Mouse (Mus musculus): ENCODE data around the gene Bahcc1. TPM values are rescaled to one million over a fixed set of nuclear protein-coding genes. Genes with fewer than 3 reads are reported as not detected.
A peak's percentile ranks its signal among the peaks of the same experiment; 100 is the strongest.

The Bahcc1 gene
- 10 to 100 TPM; 20.6 to 21.3 TPM for total RNA-seq (2021)
- long read RNA-seq, experiment 1, full-length matches to known transcripts, result 1 of 13 reads
- long read RNA-seq, experiment 1, partial matches to known transcripts, result 5 of 13 reads
- long read RNA-seq, experiment 1, other reads (novel, unspliced or antisense), result 7 of 13 reads
- long read RNA-seq, experiment 2, full-length matches to known transcripts, result 1 of 17 reads
- long read RNA-seq, experiment 2, partial matches to known transcripts, result 11 of 17 reads
- long read RNA-seq, experiment 2, other reads (novel, unspliced or antisense), result 5 of 17 reads

GRCm38 (mm10) chr11:120232230-120233097 lies at the start of gene Bahcc1:
Bahcc1 (plus strand) TSS chr11:120232947.
- TF ChIP-seq CTCF (IDR thresholded peaks at IDR 0.05), result no peak; the same call in 1 of the 2 replicates
- H3K27ac ChIP-seq, result peak within 1 kb of the TSS; percentile 95
- DNase-seq (ENCODE audit: extremely low spot score in 1 of 2, low spot score in 2 of 2), result peak; percentile 100
- peak within 1 kb of the TSS; percentile 89 for H3K4me3 ChIP-seq
- intact Hi-C loops (cut with DNase I), result no loop called here

GRCm38 (mm10) chr11:120183180-120183579 lies 49.6 kb upstream of the Bahcc1 start:
- intact Hi-C loops (cut with DNase I), result no loop called here

GRCm38 (mm10) chr11:120183708-120184107 lies 49.0 kb upstream of the Bahcc1 start:
- Histone ChIP-seq H3K4me3 (no peak overlapping the region), H3K27ac (no peak overlapping the region)
- no peak for DNase-seq (ENCODE audit: extremely low spot score in 1 of 2, low spot score in 2 of 2)
- no peak for TF ChIP-seq CTCF (IDR thresholded peaks at IDR 0.05)
- intact Hi-C loops (cut with DNase I), result no loop called here

More at GRCm38 (mm10) chr11:120183180-120183579, 49.6 kb upstream of the Bahcc1 start:
- no peak for TF ChIP-seq CTCF (IDR thresholded peaks at IDR 0.05)
- no peak overlapping the region for H3K4me3 ChIP-seq
- H3K27ac ChIP-seq, result no peak overlapping the region
- no peak for DNase-seq (ENCODE audit: extremely low spot score in 1 of 2, low spot score in 2 of 2)

GRCm38 (mm10) chr11:120184371-120185315 lies 48.1 kb upstream of the Bahcc1 start:
- Histone ChIP-seq H3K27ac (peak overlapping the region; percentile 91), H3K4me3 (peak overlapping the region; percentile 79)
- no peak for DNase-seq (ENCODE audit: extremely low spot score in 1 of 2, low spot score in 2 of 2)
- no peak for TF ChIP-seq CTCF (IDR thresholded peaks at IDR 0.05)
- intact Hi-C loops (cut with DNase I), result no loop called here

GRCm38 (mm10) chr11:120185316-120186141 lies 47.2 kb upstream of the Bahcc1 start:
- no peak; the same call in 1 of the 2 replicates for TF ChIP-seq CTCF (IDR thresholded peaks at IDR 0.05)
- peak overlapping the region; percentile 91 for H3K27ac ChIP-seq
- peak; percentile 28 to 41 for DNase-seq (ENCODE audit: extremely low spot score in 1 of 2, low spot score in 2 of 2)
- peak overlapping the region; percentile 79 for H3K4me3 ChIP-seq
- intact Hi-C loops (cut with DNase I), result no loop called here

- no peak for TF ChIP-seq CTCF (IDR thresholded peaks at IDR 0.05)
- DNase-seq (ENCODE audit: extremely low spot score in 1 of 2, low spot score in 2 of 2), result no peak
- Histone ChIP-seq H3K27ac (peak overlapping the region; percentile 91), H3K4me3 (peak overlapping the region; percentile 79)
- intact Hi-C loops (cut with DNase I), result no loop called here
These were observed 46.5 kb upstream of the Bahcc1 start for GRCm38 (mm10) chr11:120186145-120186740.

GRCm38 (mm10) chr11:120186821-120187235 lies 45.9 kb upstream of the Bahcc1 start:
- intact Hi-C loops (cut with DNase I), result no loop called here

GRCm38 (mm10) chr11:120187236-120188101 lies 45.3 kb upstream of the Bahcc1 start:
- DNase-seq (ENCODE audit: extremely low spot score in 1 of 2, low spot score in 2 of 2), result no peak
- H3K27ac ChIP-seq, result peak overlapping the region; percentile 95
- TF ChIP-seq CTCF (IDR thresholded peaks at IDR 0.05), result no peak
- H3K4me3 ChIP-seq, result peak overlapping the region; percentile 79
- intact Hi-C loops (cut with DNase I), result loop anchor here (1.0 to 2.0 kb wide), 2 partner anchors 49 to 119 kb away; no protein-coding TSS in a partner anchor

More at GRCm38 (mm10) chr11:120186821-120187235, 45.9 kb upstream of the Bahcc1 start:
- Histone ChIP-seq H3K4me3 (peak overlapping the region; percentile 79), H3K27ac (peak overlapping the region; percentile 91; the same call in 1 of the 2 replicates)
- peak; percentile 36 to 47 for DNase-seq (ENCODE audit: extremely low spot score in 1 of 2, low spot score in 2 of 2)
- no peak for TF ChIP-seq CTCF (IDR thresholded peaks at IDR 0.05)

GRCm38 (mm10) chr11:120188102-120188480 lies 44.7 kb upstream of the Bahcc1 start:
- Histone ChIP-seq H3K27ac (peak overlapping the region; percentile 95), H3K4me3 (peak overlapping the region; percentile 79)
- DNase-seq (ENCODE audit: extremely low spot score in 1 of 2, low spot score in 2 of 2), result peak; percentile 33 to 35
- intact Hi-C loops (cut with DNase I), result loop anchor here (1.0 to 2.0 kb wide), 2 partner anchors 48 to 119 kb away; no protein-coding TSS in a partner anchor
- TF ChIP-seq CTCF (IDR thresholded peaks at IDR 0.05), result no peak

All from left cerebral cortex, adult 2 months (tissue).